Mouse (Mus musculus) lung, adult 2 months (tissue): ENCODE data around the gene Yrdc. TPM values are rescaled to one million over a fixed set of nuclear protein-coding genes. Genes with fewer than 3 reads are reported as not detected.

ENCODE experiments used
- DNase-seq: peaks from one replicate; pipeline ENCODE4 v3.0.0; 2022
- H3K4me1 ChIP-seq: fragments of 200-500 bp; 2 replicates; pipeline ENCODE4 v1.6.1; 2011; ENCODE audit warnings: low read length; ENCODE audit not compliant: control insufficient read depth, insufficient read depth
- H3K4me3 ChIP-seq: fragments of 200-500 bp; replicated peaks from 2 replicates; pipeline ENCODE3; 2011; ENCODE audit warnings: low read depth, mild to moderate bottlenecking, control low read depth, low read length; ENCODE audit errors: extremely low read depth
- CTCF ChIP-seq: fragments of 200-500 bp; IDR thresholded peaks from 2 replicates; pipeline ENCODE4 v1.5.1; 2011; ENCODE audit warnings: mild to moderate bottlenecking, low read length, control low read depth; ENCODE audit not compliant: insufficient read depth
- POLR2A ChIP-seq: fragments of 200-500 bp; IDR thresholded peaks from 2 replicates; pipeline ENCODE4 v1.6.1; 2011; ENCODE audit warnings: low read depth, mild to moderate bottlenecking, control low read depth, low read length, borderline replicate concordance; ENCODE audit errors: extremely low read depth
- WGBS: fragments of 180-500 bp; shearing (Covaris S2); methylation state at CpG from one replicate; pipeline ENCODE4 v1.1.7; 2018; 5-methylcytosine and 5-hydroxymethylcytosine counted together
- polyA plus RNA-seq: library from polyadenylated mRNA; depleted of rRNA; stranded (reverse); fragments of >200 nt; gene quantifications from 2 replicates; pipeline ENCODE4 v1.2.3, GENCODE M21; 2012; rRNA removed

Yrdc gene
- 28.6 and 38.0 TPM in 2 replicates for polyA plus RNA-seq

- peak; percentile 95 for DNase-seq
- TF ChIP-seq CTCF (no peak), POLR2A (peak; percentile 46; the same call in 1 of the 2 replicates)
- H3K4me3 ChIP-seq: peak within 1 kb of the TSS; percentile 69
- 1% methylated on average over 86 of the region's 90 CpGs for WGBS
- H3K4me1 ChIP-seq: peaks cover 13% of the 10 kb centered on the region
Measured at GRCm38 (mm10) chr4:124850261-124850913, at the start of gene Yrdc. Yrdc (plus strand) TSS chr4:124850679.

DNA sequence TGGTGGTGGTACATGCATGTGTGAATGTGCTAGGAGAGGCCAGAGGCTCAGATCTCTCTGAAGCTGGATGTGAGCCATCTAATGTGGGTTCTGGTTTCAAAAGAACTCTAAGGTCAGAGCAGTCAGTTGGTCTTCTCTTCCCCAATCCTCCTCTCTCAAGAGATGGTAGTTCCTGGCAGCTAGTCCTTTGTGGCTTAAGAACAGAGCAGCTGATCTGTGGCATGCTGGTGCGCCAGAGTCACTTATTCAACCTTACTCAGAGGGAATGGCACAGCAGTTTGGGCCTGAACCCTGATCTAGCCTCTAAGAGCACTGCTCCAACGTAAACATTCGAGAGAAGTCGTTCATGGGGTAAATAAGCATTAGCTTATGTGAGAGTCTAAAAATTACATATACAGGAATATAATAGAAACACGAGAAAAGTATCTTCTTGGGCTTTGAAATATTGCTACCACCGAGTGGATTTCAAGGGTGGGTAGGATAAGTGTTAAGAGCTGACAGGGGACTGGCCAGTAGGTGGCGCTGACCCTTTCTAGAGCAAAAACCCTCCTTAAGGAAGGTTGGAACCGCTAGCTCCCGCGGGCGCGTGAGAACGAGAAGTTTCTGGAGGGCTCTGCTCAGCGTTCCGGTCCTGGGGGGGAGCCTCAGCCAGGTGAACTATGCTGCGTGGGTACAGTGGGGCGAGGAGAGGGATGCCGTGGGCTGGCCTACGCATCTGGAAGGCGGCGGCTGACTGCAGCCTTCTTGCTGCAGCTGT lies 48.7 kb upstream of the Yrdc start, which contains the start of gene Mtf1:
Gene Mtf1, plus strand, starts transcription at position 553 of the 757 bp plus-strand sequence.
- Histone ChIP-seq H3K4me1 (0 out of 2 replicates have a peak, but pooled peaks cover 5% of the 10 kb centered on the region), H3K4me3 (peak within 1 kb of the TSS; percentile 83)
- peak; percentile 77 for DNase-seq
- TF ChIP-seq POLR2A (no peak), CTCF (peak; percentile 72)
- 3% methylated on average over 21 of the region's 21 CpGs for WGBS

GRCm38 (mm10) chr4:124802309-124803260 lies 47.9 kb upstream of the Yrdc start:
- peak; percentile 69; the same call in 1 of the 2 replicates for TF ChIP-seq POLR2A
- TF ChIP-seq CTCF: no peak
- peak; percentile 95 for DNase-seq
- under 1% methylated on average over 53 of the region's 53 CpGs for WGBS

DNA sequence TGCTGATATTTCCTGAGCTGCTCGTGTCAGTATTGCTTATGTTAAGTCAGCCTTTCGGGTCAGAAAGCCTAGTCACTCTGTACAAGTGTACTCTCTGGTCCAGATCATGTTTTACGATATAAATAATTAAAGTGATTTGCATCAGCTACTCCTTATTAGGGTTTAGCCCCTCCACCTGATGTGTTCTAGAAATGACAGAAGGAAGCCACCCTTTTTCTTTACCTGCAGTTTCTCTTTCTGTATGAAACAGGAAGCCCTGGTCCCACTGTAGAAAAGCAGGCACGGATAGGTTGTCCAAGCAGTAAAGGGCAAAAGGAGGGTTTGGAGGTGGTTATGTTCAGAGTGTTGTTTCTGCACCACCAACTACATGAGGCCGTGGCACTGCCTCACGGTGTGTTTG lies 47.1 kb upstream of the Yrdc start:
- 64% methylated on average over 6 of the region's 6 CpGs for WGBS
- no peak for DNase-seq
- peaks cover 5% of the 10 kb centered on the region; the same call in 1 of the 2 replicates for H3K4me1 ChIP-seq
- H3K4me3 ChIP-seq: no peak overlapping the region
- TF ChIP-seq CTCF (no peak), POLR2A (no peak)

More at GRCm38 (mm10) chr4:124802309-124803260, 47.9 kb upstream of the Yrdc start:
- Histone ChIP-seq H3K4me3 (peak overlapping the region; percentile 83), H3K4me1 (0 out of 2 replicates have a peak, but pooled peaks cover 5% of the 10 kb centered on the region)

GRCm38 (mm10) chr4:124808511-124808910 lies 42.0 kb upstream of the Yrdc start:
- H3K4me3 ChIP-seq: no peak overlapping the region
- TF ChIP-seq CTCF: no peak
- 40% methylated on average over 5 of the region's 5 CpGs for WGBS
- no peak for DNase-seq
- H3K4me1 ChIP-seq: peaks cover 11% of the 10 kb centered on the region; the same call in 1 of the 2 replicates

DNA sequence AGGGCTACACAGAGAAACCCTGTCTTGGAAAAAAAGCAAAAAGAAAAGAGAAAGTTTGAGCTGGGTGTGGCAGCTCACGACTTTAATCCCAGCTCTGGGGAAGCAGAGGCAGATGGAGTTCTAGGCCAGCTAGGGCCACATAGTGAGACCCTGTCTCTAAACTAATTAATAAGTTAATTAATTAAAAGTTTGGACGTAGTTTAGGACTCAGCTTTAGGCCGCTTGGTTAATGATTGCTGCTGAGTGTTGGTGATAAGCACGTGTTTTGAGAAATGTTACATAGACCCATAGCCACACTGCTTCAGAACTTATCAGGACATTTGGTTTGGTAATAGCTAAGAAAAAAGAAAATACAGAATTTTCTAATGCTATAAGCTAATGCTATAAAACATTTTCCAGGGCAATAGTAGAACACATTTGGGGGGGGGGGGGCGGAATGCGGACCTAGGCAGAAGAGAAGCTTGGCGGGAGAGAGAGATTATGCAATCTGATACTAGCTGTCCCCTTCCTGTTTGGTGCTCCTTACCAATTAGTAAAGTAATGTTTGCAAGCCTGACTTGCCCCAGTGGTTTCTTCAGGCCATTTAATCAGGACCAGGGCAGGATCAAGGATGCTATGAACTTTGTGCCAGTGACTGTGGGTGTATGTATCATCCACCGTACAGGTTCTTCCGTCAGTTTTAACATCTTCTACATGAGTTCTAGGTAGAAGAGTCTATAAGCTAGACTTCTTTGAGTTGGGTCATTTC lies 41.2 kb upstream of the Yrdc start:
- peaks cover 9% of the 10 kb centered on the region; the same call in 1 of the 2 replicates for H3K4me1 ChIP-seq
- 64% methylated on average over 9 of the region's 9 CpGs for WGBS
- H3K4me3 ChIP-seq: no peak overlapping the region
- no peak for TF ChIP-seq POLR2A
- TF ChIP-seq CTCF: no peak
- DNase-seq: no peak

GRCm38 (mm10) chr4:124810056-124810455 lies 40.4 kb upstream of the Yrdc start:
- 66% methylated on average over 7 of the region's 7 CpGs for WGBS
- Histone ChIP-seq H3K4me1 (peaks cover 9% of the 10 kb centered on the region; the same call in 1 of the 2 replicates), H3K4me3 (no peak overlapping the region)
- no peak for TF ChIP-seq POLR2A
- TF ChIP-seq CTCF: no peak
- DNase-seq: no peak

DNA sequence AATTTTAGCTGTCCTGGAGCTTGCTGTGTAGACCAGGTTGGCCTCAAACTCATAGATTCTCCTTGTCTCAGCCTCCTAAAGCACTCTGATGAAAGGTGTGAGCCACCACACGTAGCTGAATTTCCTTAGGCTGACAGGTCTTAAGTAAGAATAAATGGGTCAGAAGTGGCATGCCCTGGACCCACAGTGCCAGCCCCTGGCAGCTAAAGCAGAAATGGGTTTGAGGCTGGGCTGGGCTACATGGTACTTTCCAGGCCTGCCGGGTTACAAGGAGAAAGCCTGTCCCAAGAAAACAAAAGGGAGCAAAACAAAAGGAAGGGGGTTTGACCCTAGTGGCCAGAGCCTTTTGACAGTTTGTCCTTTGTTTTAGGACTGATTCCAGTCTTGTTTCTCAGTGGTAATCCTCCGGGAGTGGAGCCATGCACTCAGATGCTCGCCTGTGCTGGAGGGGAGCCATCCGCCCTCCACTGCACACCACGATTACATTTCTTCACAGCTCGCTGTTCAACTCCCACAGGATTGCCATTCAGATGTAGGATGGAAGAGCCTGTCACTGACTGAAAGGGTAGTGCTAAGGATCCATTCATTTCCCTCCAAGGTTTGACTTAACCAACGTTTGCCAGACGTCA lies 39.0 kb upstream of the Yrdc start:
- H3K4me3 ChIP-seq: no peak overlapping the region
- no peak for TF ChIP-seq CTCF
- H3K4me1 ChIP-seq: peaks cover 9% of the 10 kb centered on the region; the same call in 1 of the 2 replicates
- 69% methylated on average over 9 of the region's 9 CpGs for WGBS
- DNase-seq: no peak
